Mouse (Mus musculus): Measurements from ENCODE around the gene Creb3l1. TPM values are rescaled to one million over a fixed set of nuclear protein-coding genes. Genes with fewer than 3 reads are reported as not detected.
A peak's percentile ranks its signal among the peaks of the same experiment; 100 is the strongest.

Creb3l1 gene
- polyA plus RNA-seq, 1 experiment from 2014 or later = 1.9 TPM

DNA sequence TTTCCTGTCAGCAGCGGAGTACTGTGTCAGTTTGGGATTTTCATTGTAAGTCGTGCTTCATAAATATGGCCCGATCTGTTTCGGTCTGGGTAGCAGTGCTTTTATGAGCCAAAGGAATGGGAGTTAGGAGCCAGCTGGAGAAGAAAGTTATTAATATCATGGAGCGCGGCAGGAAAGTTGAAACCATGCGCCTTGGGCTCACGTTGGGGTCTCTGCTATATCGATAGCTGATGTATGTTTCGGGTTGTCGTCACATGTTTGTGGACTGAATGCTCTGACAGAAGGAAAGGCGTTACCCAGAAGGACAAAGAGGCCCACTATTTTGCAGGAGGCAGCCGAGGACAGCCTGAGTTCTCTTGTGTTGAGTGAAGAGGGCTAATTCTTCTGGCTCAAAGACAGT, 32.5 kb upstream of the Creb3l1 start:
- no peak for DNase-seq (ENCODE audit: low spot score)
- H3K4me3 ChIP-seq = no peak overlapping the region
- no peaks in the 10 kb centered on the region for H3K9me3 ChIP-seq
- H3K4me1 ChIP-seq (replicated peaks) = peaks cover 38% of the 10 kb centered on the region
- 78% methylated on average over 13 of the region's 13 CpGs for WGBS
- no peak overlapping the region for H3K27ac ChIP-seq
- H3K27me3 ChIP-seq (ENCODE audit: insufficient read depth, poor library complexity, severe bottlenecking) = peaks cover 89% of the 10 kb centered on the region
- no peaks in the 10 kb centered on the region for H3K36me3 ChIP-seq

DNA sequence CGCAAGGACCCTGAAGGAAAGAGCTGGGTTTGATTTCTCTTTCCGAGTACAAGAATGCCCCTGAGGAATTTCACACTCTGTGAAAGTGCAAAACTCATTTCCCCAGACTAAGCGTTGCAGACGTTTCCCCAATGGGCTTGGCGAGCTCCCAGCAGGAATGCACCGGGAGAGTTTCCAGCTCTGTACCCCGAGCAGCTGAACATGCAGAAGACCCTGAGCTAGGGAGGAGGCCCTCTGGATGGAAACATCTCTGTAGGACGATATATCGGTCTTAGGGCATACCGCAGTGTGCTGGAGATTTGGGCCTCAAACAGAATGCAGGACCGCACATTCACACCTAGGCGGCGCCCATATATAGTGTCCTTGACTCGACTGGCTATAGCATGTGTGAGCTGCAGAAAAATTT, 31.5 kb upstream of the Creb3l1 start:
- peak; percentile 73 for DNase-seq (ENCODE audit: low spot score)
- WGBS = 2% methylated on average over 14 of the region's 14 CpGs
- Histone ChIP-seq H3K9me3 (no peaks in the 10 kb centered on the region), H3K27ac (peak overlapping the region; percentile 86), H3K4me3 (peak overlapping the region; percentile 56), H3K27me3 (ENCODE audit: insufficient read depth, poor library complexity, severe bottlenecking) (peaks cover 85% of the 10 kb centered on the region), H3K36me3 (no peaks in the 10 kb centered on the region), H3K4me1 (replicated peaks) (peaks cover 38% of the 10 kb centered on the region)

DNA sequence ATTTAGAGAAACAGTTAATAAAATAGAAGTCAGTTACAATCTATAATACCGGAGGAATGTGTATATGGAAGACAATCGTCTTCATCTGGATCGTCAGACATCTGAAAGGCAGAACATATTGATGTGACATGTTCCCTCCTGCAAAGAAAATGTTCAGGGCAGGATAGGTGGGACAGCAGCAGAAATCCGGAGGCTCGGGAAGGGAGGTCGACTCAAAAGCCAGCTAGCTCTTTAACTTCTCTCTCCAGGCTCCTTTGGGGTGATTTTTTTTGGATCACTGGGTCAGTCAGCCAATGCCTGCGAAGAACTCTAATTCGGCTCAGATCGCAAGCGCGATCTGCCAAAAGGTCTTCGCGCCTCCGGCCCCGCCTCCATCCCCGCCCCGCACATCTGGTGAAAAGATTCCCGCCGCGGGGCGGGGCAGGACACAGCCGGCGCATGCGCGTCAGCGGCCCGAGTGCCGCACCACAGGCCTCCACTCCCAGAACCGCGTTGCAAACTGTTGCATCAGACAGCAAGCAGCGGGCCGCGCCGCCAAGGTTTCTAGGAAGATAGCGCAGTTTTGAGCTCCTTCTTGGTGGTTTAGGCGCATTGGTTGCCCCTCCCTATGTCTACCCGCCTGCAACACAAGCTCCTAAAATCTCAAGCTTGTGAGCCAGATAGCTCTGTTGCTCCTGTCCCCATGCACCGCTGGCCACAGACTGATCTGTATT, 31.0 kb upstream of the Creb3l1 start:
- Histone ChIP-seq H3K27me3 (ENCODE audit: insufficient read depth, poor library complexity, severe bottlenecking) (peaks cover 83% of the 10 kb centered on the region), H3K4me3 (peak overlapping the region; percentile 56), H3K4me1 (replicated peaks) (peaks cover 37% of the 10 kb centered on the region), H3K9me3 (no peaks in the 10 kb centered on the region), H3K27ac (peak overlapping the region; percentile 86), H3K36me3 (no peaks in the 10 kb centered on the region)
- DNase-seq (ENCODE audit: low spot score) = peak; percentile 90
- 5% methylated on average over 38 of the region's 38 CpGs for WGBS

DNA sequence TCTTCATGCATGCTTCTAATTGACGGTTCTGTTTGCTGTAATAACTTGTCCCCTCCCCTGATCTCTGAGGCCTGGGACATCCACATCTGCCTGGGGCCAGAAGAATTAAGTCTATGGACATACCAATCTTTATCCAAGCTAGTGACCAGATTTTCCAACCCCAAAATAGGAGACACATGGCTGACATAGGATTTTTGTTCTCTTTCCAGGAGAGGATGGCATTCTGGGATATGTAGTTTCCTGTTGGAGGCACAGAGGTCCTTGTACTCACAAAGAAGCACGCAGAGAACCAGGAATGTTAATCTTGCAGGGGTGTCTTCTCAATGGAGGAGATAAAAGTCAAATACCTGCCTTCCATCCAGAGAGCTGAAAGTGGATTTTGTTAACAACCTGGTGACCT, 28.5 kb upstream of the Creb3l1 start:
- no peak overlapping the region for H3K27ac ChIP-seq
- no peak for DNase-seq (ENCODE audit: low spot score)
- peaks cover 75% of the 10 kb centered on the region for H3K27me3 ChIP-seq (ENCODE audit: insufficient read depth, poor library complexity, severe bottlenecking)
- H3K4me3 ChIP-seq = no peak overlapping the region
- 49% methylated on average over 2 of the region's 2 CpGs for WGBS
- no peaks in the 10 kb centered on the region for H3K36me3 ChIP-seq
- peaks cover 15% of the 10 kb centered on the region for H3K4me1 ChIP-seq (replicated peaks)
- no peaks in the 10 kb centered on the region for H3K9me3 ChIP-seq

DNA sequence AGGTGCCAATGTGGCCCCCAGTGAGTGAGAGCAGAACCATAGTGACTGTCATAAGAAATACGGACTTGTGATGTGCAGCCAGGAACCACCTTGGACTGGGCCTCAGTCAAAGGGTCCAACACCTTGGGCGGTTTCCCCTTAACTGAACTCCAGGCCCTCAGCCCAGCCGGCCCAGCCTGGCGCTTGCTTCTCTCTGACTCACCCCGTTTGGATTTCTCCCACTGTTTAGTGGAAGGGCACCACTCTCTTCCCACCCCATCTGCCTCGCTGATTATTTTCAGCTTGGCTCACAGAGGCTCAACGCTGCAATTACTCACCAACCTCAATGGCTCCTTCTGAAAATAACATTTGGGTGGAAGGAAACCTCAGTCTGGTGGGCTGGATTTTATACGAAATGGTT, 27.9 kb upstream of the Creb3l1 start:
- Histone ChIP-seq H3K27ac (no peak overlapping the region), H3K9me3 (no peaks in the 10 kb centered on the region), H3K4me1 (replicated peaks) (peaks cover 18% of the 10 kb centered on the region), H3K36me3 (no peaks in the 10 kb centered on the region), H3K4me3 (no peak overlapping the region), H3K27me3 (ENCODE audit: insufficient read depth, poor library complexity, severe bottlenecking) (peaks cover 69% of the 10 kb centered on the region)
- no peak for DNase-seq (ENCODE audit: low spot score)
- WGBS = 85% methylated on average over 8 of the region's 8 CpGs

DNA sequence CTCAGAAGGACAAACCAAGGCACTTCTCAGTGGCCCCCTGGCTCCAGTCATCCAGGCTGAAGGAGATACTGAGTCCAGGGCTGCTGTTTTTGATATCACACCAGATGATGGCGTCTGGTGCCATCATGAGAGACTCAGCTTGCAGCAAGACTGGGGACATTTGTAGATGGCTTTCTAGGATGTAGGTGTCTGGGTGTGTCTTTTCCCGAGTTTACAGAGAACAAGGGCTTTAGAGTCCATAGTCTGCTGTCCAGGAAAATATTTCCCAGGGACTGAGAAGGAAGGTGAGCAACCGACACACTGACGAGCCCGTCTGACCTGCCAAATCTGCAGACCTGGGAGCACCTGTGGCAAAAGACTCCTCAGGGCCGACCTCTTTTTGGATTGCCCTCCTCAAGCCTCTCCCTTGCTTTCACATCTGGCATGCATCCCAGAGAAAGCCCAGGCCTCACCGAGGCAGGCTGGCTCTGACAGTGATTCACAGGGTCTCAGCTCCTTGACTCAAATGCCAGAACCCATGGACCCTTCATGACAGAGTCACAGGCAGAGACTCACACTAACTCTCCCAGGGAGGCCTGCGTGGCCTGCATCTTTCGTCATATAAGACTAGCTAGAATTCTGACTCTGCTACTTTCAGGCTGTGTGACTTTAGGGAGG, 23.9 kb upstream of the Creb3l1 start:
- no peaks in the 10 kb centered on the region for H3K9me3 ChIP-seq
- WGBS = 75% methylated on average over 9 of the region's 9 CpGs

DNA sequence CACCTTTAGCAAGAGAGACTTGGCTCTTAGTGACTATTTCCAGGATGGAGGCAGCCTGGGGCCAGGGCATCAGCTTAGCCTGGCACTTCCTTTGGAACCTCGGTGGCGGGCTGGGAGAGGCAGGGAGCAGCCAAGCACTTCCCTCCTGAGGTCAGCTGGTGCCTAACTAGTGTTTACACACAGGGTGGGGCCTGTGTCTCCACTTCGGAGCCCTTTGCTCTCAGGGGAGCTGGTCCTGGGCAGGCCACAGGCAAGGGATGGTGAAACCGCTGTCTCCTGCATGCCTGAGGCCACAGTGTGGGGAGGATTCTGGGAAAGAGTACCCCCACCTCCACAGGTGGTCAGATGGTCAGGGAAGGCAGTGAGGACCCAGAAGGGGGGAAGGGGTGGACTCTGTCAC, 23.3 kb upstream of the Creb3l1 start:
- 0 out of 2 replicates have a peak, but pooled peaks cover 3% of the 10 kb centered on the region for H3K4me1 ChIP-seq (replicated peaks)
- no peak for DNase-seq (ENCODE audit: low spot score)
- 23% methylated on average over 4 of the region's 4 CpGs for WGBS
- no peaks in the 10 kb centered on the region for H3K36me3 ChIP-seq
- no peak overlapping the region for H3K4me3 ChIP-seq
- H3K27ac ChIP-seq = no peak overlapping the region
- no peaks in the 10 kb centered on the region for H3K9me3 ChIP-seq
- peaks cover 31% of the 10 kb centered on the region for H3K27me3 ChIP-seq (ENCODE audit: insufficient read depth, poor library complexity, severe bottlenecking)

More for the DNA sequence above, 23.9 kb upstream of the Creb3l1 start:
- Histone ChIP-seq H3K27me3 (ENCODE audit: insufficient read depth, poor library complexity, severe bottlenecking) (peaks cover 36% of the 10 kb centered on the region), H3K27ac (no peak overlapping the region), H3K36me3 (no peaks in the 10 kb centered on the region), H3K4me3 (no peak overlapping the region), H3K4me1 (replicated peaks) (0 out of 2 replicates have a peak, but pooled peaks cover 3% of the 10 kb centered on the region)
- no peak for DNase-seq (ENCODE audit: low spot score)

DNA sequence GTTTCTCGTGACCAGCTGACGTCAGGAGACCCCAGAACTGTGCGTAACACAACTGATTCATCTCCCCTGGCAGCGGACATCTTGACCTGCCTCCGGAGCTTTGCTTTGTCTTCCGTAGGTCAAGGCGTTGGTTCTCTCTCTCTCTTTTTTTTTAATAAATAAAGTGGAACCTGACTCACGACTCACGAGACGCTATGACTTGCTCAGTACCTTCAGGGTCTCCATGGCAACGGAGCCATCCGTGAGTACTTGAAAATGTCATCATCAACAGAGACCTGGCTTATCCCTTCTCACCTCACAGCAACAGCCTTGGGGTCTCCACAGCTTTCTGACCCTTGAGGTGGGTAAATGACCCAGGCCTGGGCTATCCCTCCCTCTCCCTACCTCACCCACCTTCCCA, 19.0 kb upstream of the Creb3l1 start:
- no peak overlapping the region for H3K4me3 ChIP-seq
- WGBS = 89% methylated on average over 12 of the region's 12 CpGs
- DNase-seq (ENCODE audit: low spot score) = no peak

DNA sequence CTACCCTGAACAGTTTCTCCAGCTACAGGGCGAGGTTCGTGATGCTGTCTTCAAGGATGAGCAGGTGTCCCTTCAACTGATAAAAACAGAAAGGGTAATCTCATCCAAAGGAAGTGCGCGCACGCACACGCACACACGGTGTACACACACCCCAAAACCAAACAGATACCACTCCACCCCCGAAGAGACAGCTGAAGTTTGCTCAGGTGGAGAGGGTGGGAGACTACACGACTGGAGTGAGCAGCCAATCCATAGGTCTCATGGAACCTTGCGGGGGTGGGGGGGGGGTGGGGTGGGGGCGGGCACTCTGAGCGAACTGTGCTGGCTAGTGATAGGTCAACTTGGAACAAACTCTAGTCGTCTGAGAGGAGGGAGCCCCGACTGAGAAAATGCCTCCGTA, 17.2 kb upstream of the Creb3l1 start:
- 75% methylated on average over 15 of the region's 15 CpGs for WGBS
- no peaks in the 10 kb centered on the region for H3K4me1 ChIP-seq (replicated peaks)
- no peaks in the 10 kb centered on the region for H3K9me3 ChIP-seq
- DNase-seq (ENCODE audit: low spot score) = no peak
- no peak overlapping the region for H3K4me3 ChIP-seq
- H3K27ac ChIP-seq = no peak overlapping the region
- no peaks in the 10 kb centered on the region for H3K36me3 ChIP-seq
- H3K27me3 ChIP-seq (ENCODE audit: insufficient read depth, poor library complexity, severe bottlenecking) = no peaks in the 10 kb centered on the region

More for the DNA sequence above, 19.0 kb upstream of the Creb3l1 start:
- Histone ChIP-seq H3K27ac (no peak overlapping the region), H3K36me3 (no peaks in the 10 kb centered on the region), H3K4me1 (replicated peaks) (0 out of 2 replicates have a peak, but pooled peaks cover 3% of the 10 kb centered on the region), H3K9me3 (no peaks in the 10 kb centered on the region), H3K27me3 (ENCODE audit: insufficient read depth, poor library complexity, severe bottlenecking) (0 out of 2 replicates have a peak, but pooled peaks cover 4% of the 10 kb centered on the region)

DNA sequence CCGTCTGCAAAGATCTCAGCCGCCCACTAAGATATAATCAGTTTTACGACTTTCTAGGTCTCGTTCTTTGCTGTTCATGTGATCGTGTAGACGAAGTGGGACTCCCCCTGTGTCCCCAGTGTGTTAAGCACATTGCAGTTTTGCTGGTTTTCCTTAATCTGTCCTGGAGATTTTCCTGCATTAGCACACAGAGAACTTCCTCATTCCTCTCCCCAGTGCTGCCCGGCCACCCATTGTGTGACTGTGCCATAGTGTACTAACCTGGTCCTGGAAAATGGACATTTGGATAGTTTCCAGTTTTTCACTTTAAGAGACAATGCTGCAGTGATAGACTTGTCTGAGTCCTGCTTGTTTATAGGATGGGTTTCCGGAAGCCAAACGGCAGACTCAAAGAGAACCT, 10.0 kb upstream of the Creb3l1 start:
- no peaks in the 10 kb centered on the region for H3K4me1 ChIP-seq (replicated peaks)
- DNase-seq (ENCODE audit: low spot score) = no peak
- no peak overlapping the region for H3K27ac ChIP-seq
- H3K9me3 ChIP-seq = no peaks in the 10 kb centered on the region
- 87% methylated on average over 9 of the region's 9 CpGs for WGBS
- no peaks in the 10 kb centered on the region for H3K36me3 ChIP-seq
- no peak overlapping the region for H3K4me3 ChIP-seq
- H3K27me3 ChIP-seq (ENCODE audit: insufficient read depth, poor library complexity, severe bottlenecking) = no peaks in the 10 kb centered on the region; the same call in 1 of the 2 replicates

DNA sequence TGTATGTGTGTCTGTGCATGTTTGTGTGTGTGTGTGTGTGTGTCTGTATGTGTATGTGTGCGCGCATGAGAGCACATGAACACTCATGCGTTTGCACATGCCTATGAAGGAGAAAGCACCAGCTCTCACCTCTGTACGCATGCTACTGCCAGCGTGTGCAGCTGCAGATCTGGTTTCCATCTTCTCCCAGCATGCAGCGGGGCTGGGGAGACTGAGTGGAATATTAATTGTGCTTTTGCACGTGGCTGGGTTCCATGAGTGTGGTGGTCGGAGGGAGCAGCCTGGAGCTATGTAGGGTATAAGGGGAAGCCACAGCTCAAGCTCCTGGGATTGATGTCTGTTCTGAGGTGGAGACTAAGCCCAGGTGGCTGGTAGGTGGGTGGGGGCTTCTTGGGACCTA, 6.3 kb upstream of the Creb3l1 start:
- no peaks in the 10 kb centered on the region for H3K9me3 ChIP-seq
- 0 out of 2 replicates have a peak, but pooled peaks cover 6% of the 10 kb centered on the region for H3K4me1 ChIP-seq (replicated peaks)
- peaks cover 12% of the 10 kb centered on the region for H3K27me3 ChIP-seq (ENCODE audit: insufficient read depth, poor library complexity, severe bottlenecking)
- no peak for DNase-seq (ENCODE audit: low spot score)
- H3K4me3 ChIP-seq = no peak overlapping the region
- peak overlapping the region; percentile 46; the same call in 1 of the 2 replicates for H3K27ac ChIP-seq
- 83% methylated on average over 8 of the region's 8 CpGs for WGBS
- no peaks in the 10 kb centered on the region for H3K36me3 ChIP-seq

DNA sequence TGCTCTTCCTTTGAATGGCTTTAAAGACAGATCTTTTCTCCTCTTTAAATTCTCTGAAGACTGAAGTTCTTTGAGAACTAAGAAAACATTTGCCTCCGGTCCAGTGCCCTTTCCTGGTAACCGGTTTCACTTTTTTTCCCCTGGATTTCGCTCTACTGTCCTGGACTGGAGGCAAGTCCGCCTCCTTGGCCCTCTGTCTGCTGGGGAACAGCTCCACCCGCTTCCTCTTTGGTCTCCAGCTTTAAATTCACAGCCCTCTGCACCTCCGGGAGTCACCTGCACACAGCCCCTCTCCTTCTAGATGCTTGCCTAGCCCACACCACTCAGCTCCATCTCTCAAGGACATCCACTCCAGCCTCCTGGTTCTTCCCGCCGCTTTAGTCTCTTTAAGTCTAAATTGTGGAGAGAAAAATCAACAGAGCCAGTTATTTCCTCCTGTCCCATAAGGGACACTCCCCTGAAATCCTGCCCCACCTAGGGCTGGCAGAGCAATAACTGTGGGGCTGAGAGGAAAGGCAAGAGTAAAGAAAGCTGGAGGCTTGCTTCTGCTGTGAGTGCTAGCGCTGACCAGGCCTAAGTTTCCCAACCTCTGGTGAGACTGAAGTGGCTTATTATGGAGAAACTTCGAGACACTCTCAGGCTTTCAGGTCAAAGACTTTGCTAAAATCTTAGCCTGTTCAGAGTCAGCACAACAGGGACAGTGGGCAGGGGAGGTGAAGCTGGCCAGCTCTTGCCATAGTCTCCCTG, 5.3 kb upstream of the Creb3l1 start:
- Histone ChIP-seq H3K9me3 (no peaks in the 10 kb centered on the region), H3K27me3 (ENCODE audit: insufficient read depth, poor library complexity, severe bottlenecking) (peaks cover 22% of the 10 kb centered on the region), H3K36me3 (no peaks in the 10 kb centered on the region), H3K4me3 (no peak overlapping the region), H3K27ac (no peak overlapping the region), H3K4me1 (replicated peaks) (0 out of 2 replicates have a peak, but pooled peaks cover 6% of the 10 kb centered on the region)
- WGBS = 78% methylated on average over 10 of the region's 10 CpGs
- DNase-seq (ENCODE audit: low spot score) = no peak

Data from hindbrain, embryonic 10.5 days (tissue).